Mouse (Mus musculus) neutrophil, adult 83 days (primary cell): ENCODE results near the gene Ndufa7. TPM values are rescaled to one million over a fixed set of nuclear protein-coding genes. Genes with fewer than 3 reads are reported as not detected.

Experiments used
- total RNA-seq, 2 experiments: library from RNA; stranded (reverse); gene quantifications; one replicate each; pipeline ENCODE4 v1.2.4; 2023

The Ndufa7 gene
- total RNA-seq: 100 to 1,000 TPM; 111 TPM

GRCm38 (mm10) chr17:33824084-33824996 is at the start of gene Ndufa7, which contains the start of gene Rps28:
Gene Ndufa7 (plus strand): TSS chr17:33824572.
Gene Rps28 (minus strand): TSS chr17:33824562.

GRCm38 (mm10) chr17:33781124-33781977 is 43.0 kb upstream of the Ndufa7 start, which contains the start of gene Angptl4:
Gene Angptl4 (minus strand): TSS chr17:33781830.

GRCm38 (mm10) chr17:33810334-33811141 is 13.8 kb upstream of the Ndufa7 start, which contains the start of gene Kank3:
Gene Kank3 (plus strand): TSS chr17:33810519.

GRCm38 (mm10) chr17:33842966-33843795 is 18.8 kb downstream of the Ndufa7 start, which contains the start of gene Cd320:
Gene Cd320 (plus strand): TSS chr17:33843091.

GRCm38 (mm10) chr17:33873537-33873936 is 49.2 kb downstream of the Ndufa7 start, which contains the start of gene Gm7029:
Gene Gm7029 (plus strand): TSS chr17:33873837.

Other genes starting within 250 kb of the Ndufa7 start
- gene Zfp414, start 195.5 kb upstream of the Ndufa7 start, total RNA-seq: 10 to 100 TPM; 57.2 to 61.6 TPM
- gene Pram1, start 186.5 kb upstream of the Ndufa7 start, total RNA-seq: 100 to 1,000 TPM; 300 to 315 TPM
- gene Hnrnpm, start 137.7 kb upstream of the Ndufa7 start, total RNA-seq: 100 to 1,000 TPM; 176 to 180 TPM
- 10 to 100 TPM; 53.2 to 58.4 TPM for gene March2, start 105.9 kb upstream of the Ndufa7 start, total RNA-seq
- 100 to 1,000 TPM; 157 to 164 TPM for gene Rab11b, start 64.0 kb upstream of the Ndufa7 start, total RNA-seq
- 1 to 10 TPM; 1.9 to 2.0 TPM for gene Angptl4, start 42.7 kb upstream of the Ndufa7 start, total RNA-seq
- gene Kank3, start 14.1 kb upstream of the Ndufa7 start, total RNA-seq: 1 to 10 TPM; 4.7 to 6.3 TPM
- gene Rps28, start within 50 bp of the Ndufa7 start, total RNA-seq: 1,000 to 10,000 TPM; 1,192 to 1,292 TPM
- gene Cd320, start 18.5 kb downstream of the Ndufa7 start, total RNA-seq: 1 to 10 TPM; 1.4 to 1.6 TPM
- gene Gm7029, start 49.3 kb downstream of the Ndufa7 start, total RNA-seq: not detected
- 10 to 100 TPM; 43.5 to 51.2 TPM for gene Kifc1, start 66.1 kb downstream of the Ndufa7 start, total RNA-seq
- gene Platr17, start 80.6 kb downstream of the Ndufa7 start, total RNA-seq: under 1 TPM in 1 of 2 experiments, not detected in 1; 0.75 TPM
- 10 to 100 TPM; 31.0 to 43.2 TPM for gene Daxx, start 84.8 kb downstream of the Ndufa7 start, total RNA-seq
- gene Tapbp, start 91.3 kb downstream of the Ndufa7 start, total RNA-seq: 100 to 1,000 TPM; 223 to 251 TPM
- gene Zbtb22, start 91.3 kb downstream of the Ndufa7 start, total RNA-seq: 10 to 100 TPM; 33.5 to 33.8 TPM
- 100 to 1,000 TPM; 227 to 229 TPM for gene Rgl2, start 105.0 kb downstream of the Ndufa7 start, total RNA-seq
- 10 to 100 TPM; 47.8 to 54.5 TPM for gene Pfdn6, start 115.8 kb downstream of the Ndufa7 start, total RNA-seq
- 10 to 100 TPM; 21.7 to 22.4 TPM for gene Wdr46, start 116.1 kb downstream of the Ndufa7 start, total RNA-seq
- 10 to 100 TPM; 10.3 to 10.5 TPM for gene B3galt4, start 126.9 kb downstream of the Ndufa7 start, total RNA-seq
- gene Vps52, start 131.2 kb downstream of the Ndufa7 start, total RNA-seq: 10 to 100 TPM; 54.0 to 58.9 TPM
- gene Rps18, start 131.4 kb downstream of the Ndufa7 start, total RNA-seq: 100 to 1,000 TPM; 476 to 509 TPM
- gene H2-K1, start 175.8 kb downstream of the Ndufa7 start, total RNA-seq: 1,000 to 10,000 TPM; 1,097 to 1,101 TPM
- gene Ring1, start 200.1 kb downstream of the Ndufa7 start, total RNA-seq: 10 to 100 TPM in 1 of 2 experiments, 1 to 10 TPM in 1; 8.4 to 13.9 TPM
- gene H2-Ke6, start 203.5 kb downstream of the Ndufa7 start, total RNA-seq: 10 to 100 TPM; 59.9 to 61.3 TPM
- 10 to 100 TPM; 60.8 to 68.3 TPM for gene Slc39a7, start 207.1 kb downstream of the Ndufa7 start, total RNA-seq
- 10 to 100 TPM; 45.9 to 68.6 TPM for gene Rxrb, start 207.2 kb downstream of the Ndufa7 start, total RNA-seq
- gene Col11a2, start 214.9 kb downstream of the Ndufa7 start, total RNA-seq: 10 to 100 TPM; 16.6 to 17.7 TPM